Mouse (Mus musculus) E14TG2a.4 (cell line): ENCODE measurements around the gene Nfs1.

Source experiments
- H3K27me3 ChIP-seq: 2 replicates; pipeline ENCODE4 v1.6.1; 2014; ENCODE audit warnings: low read length, control low read depth; ENCODE audit not compliant: insufficient read depth
- H3K36me3 ChIP-seq: 2 replicates; pipeline ENCODE4 v1.6.1; 2014; ENCODE audit warnings: low read length, control low read depth; ENCODE audit not compliant: insufficient read depth
- H3K4me1 ChIP-seq: replicated peaks from 2 replicates; pipeline ENCODE4 v1.6.1; 2014; ENCODE audit warnings: low read depth, low read length, control low read depth
- H3K4me3 ChIP-seq: replicated peaks from 2 replicates; pipeline ENCODE4 v1.5.1; 2014; ENCODE audit warnings: mild to moderate bottlenecking, low read length
- H3K9me3 ChIP-seq: 2 replicates; pipeline ENCODE4 v1.6.1; 2014; ENCODE audit warnings: low read length, control low read depth
- CTCF ChIP-seq: conservative IDR thresholded peaks from 2 replicates; pipeline ENCODE4 v1.5.1; 2014; ENCODE audit warnings: low read length
- NANOG ChIP-seq: IDR thresholded peaks from 2 replicates; pipeline ENCODE4 v1.6.1; 2014; ENCODE audit warnings: borderline replicate concordance, low read length, mixed read lengths
- POU5F1 ChIP-seq: IDR thresholded peaks from 2 replicates; pipeline ENCODE4 v1.6.1; 2014; ENCODE audit warnings: low read length, borderline replicate concordance

Gene Nfs1

DNA sequence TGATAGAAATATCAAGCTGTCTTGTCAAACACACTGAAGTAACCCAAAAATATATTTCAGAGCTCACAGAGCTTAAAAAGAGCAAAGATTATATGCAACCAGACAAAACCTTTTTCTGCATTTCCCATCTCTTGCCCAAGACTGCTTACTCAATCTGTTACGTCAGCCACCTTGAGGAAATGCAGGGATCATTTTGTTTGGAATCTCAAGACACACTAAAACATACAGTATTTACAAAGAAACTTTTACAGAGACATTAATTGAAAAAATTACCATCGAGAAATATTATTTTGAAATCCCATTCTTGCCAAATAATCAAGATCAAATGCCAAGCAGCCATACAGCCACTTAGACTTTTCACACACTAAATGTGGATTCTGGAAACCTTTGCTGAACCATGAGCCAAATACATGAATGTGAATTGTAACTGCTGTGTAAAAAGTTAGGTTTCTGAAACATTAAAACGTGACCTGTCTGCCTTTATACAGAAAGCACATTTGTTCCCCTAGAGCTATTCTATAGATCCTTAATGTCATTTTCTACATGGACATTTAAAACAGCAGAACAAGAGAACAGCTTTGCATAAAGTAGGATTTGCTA lies 3.4 kb upstream of the Nfs1 start:
- no peaks in the 10 kb centered on the region for H3K27me3 ChIP-seq
- peaks cover 68% of the 10 kb centered on the region for H3K36me3 ChIP-seq
- no peaks in the 10 kb centered on the region for H3K9me3 ChIP-seq
- H3K4me1 ChIP-seq, result peaks cover 16% of the 10 kb centered on the region
- H3K4me3 ChIP-seq, result no peak overlapping the region
- TF ChIP-seq CTCF (no peak), NANOG (no peak), POU5F1 (no peak)

DNA sequence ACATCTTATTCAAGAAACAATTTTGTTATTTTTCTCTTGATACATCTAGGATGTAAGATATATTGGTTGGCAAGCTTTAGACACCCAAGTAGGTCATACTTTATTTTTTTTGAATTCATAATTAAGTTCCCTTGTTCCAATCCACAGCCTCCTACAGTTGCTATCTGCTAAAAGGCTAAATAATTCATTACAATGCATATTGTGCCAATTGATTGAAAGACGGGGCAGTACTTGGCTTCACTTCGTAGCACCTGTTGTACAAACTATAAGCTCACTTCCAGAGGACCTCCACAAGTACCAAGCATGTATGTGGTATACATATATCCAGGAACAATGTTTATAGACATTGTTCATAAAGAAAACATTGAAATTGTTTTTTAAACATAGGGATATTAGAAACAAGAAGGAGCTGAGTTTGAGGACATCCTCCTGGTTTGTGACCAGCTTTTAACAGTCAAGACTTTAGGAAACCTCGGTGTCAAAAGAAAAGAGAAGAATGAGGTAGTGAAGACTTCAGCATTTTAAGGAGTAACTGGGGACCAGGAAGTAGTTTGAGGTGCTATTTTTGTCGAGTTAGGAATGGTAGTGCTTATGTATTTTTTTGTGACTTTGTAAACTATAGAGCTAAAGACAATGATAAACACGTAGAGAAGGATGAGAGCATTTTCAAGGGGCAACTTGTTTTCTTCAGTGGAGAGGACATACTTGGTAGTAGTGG lies 2.4 kb upstream of the Nfs1 start:
- Histone ChIP-seq H3K4me1 (peaks cover 16% of the 10 kb centered on the region), H3K9me3 (no peaks in the 10 kb centered on the region), H3K36me3 (peaks cover 65% of the 10 kb centered on the region), H3K4me3 (no peak overlapping the region), H3K27me3 (no peaks in the 10 kb centered on the region)
- no peak for TF ChIP-seq CTCF
- no peak for TF ChIP-seq POU5F1
- no peak for TF ChIP-seq NANOG

DNA sequence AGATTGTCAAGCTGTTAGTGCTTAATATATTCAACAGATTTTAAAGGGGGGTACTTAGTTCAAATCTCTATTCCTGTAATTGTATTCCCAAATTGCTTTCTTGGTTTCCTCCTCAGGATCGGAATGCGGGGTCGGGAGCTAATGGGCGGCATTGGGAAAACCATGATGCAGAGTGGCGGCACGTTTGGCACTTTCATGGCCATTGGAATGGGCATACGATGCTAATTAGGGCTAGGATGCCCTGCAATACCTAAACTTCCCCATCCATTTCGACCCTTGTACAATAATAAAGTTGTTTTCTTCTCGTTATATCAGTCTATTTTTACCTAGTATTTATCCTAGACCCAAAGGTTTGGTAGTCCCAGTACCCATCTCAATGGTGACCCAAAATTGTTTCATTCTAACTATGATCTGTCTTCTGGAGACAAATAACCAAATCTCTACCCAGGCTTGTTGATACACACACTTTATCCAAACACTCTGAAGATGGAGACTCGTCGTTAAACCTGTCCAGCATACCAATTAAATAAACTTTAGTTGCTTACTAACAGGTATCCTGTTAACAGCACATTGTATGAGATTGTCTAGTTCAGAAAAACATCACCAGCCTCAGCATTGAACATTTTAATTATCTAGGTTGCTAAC lies 1.6 kb upstream of the Nfs1 start:
- peak overlapping the region; percentile 93; the same call in 1 of the 2 replicates for H3K4me3 ChIP-seq
- H3K36me3 ChIP-seq, result peaks cover 61% of the 10 kb centered on the region
- H3K27me3 ChIP-seq, result no peaks in the 10 kb centered on the region
- H3K4me1 ChIP-seq, result peaks cover 16% of the 10 kb centered on the region
- no peaks in the 10 kb centered on the region for H3K9me3 ChIP-seq
- no peak for TF ChIP-seq POU5F1
- no peak for TF ChIP-seq NANOG
- no peak for TF ChIP-seq CTCF

DNA sequence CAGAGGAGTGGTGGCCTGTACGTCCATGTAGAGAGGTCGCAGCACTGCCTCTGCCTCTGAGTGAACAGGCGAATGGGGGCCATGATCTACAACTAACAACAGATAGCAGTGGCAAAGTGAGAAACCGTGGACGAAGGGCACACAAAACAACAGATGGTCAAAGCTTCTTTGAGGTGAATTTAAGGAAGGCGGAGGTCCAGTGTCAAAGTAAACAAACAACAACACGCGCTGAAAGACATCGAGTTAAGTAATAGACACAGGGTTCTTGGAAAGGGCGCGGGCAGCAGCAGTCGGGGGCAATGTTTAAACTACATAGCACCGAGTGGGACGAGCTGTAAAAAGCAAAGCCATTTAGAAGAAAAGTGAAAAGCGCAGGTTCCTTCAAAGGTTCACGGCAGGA lies 619 bp downstream of the Nfs1 start:
- peak overlapping the region; percentile 93 for H3K4me3 ChIP-seq
- H3K27me3 ChIP-seq, result no peaks in the 10 kb centered on the region

DNA sequence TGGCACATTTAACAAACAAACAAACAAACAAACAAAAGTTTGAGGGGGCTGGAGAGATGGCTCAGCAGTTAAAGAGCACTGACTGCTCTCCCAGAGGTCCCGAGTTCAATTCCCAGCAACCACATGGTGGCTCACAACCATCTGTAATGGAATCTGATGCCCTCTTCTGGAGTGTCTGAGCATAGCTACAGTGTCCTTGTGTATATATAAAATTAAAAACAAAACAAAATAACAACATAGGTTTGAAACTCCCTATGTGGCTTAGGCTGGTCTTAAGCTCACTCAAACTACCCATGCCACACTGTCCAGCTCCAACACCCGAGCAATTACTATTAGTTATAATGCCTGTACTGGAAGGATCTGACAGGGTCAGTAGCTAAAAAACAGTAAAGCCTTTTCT lies 1.2 kb downstream of the Nfs1 start:
- TF ChIP-seq NANOG (no peak), POU5F1 (no peak), CTCF (peak; percentile 24; the same call in 1 of the 2 replicates)
- Histone ChIP-seq H3K27me3 (no peaks in the 10 kb centered on the region), H3K4me1 (peaks cover 16% of the 10 kb centered on the region), H3K9me3 (no peaks in the 10 kb centered on the region), H3K36me3 (peaks cover 55% of the 10 kb centered on the region), H3K4me3 (peak overlapping the region; percentile 93)

More for the DNA sequence above, 619 bp downstream of the Nfs1 start:
- Histone ChIP-seq H3K36me3 (peaks cover 61% of the 10 kb centered on the region), H3K9me3 (no peaks in the 10 kb centered on the region), H3K4me1 (peaks cover 16% of the 10 kb centered on the region)
- TF ChIP-seq NANOG (no peak), CTCF (no peak), POU5F1 (no peak)

DNA sequence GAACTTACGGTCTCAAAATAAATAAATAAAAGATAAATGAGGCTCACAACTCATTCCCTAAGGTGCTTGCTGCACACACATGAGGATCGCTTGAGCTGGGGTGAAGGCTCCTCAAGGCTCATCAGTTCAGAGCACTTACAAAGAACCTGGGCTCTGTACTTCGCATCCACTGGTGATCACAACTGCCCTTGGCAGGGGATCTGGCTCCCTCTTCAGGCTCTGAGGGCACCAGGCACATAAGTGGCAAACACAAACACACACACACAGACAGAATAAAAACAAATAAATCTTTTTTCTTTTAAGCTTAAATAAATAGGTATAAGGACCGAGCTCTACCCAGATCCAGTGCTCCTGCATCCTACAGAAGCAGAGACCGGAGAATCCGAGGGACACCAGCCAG lies 8.3 kb downstream of the Nfs1 start:
- TF ChIP-seq NANOG (no peak), CTCF (peak; percentile 17), POU5F1 (no peak)
- peaks cover 18% of the 10 kb centered on the region for H3K4me1 ChIP-seq
- peaks cover 56% of the 10 kb centered on the region for H3K36me3 ChIP-seq
- H3K4me3 ChIP-seq, result no peak overlapping the region
- H3K27me3 ChIP-seq, result no peaks in the 10 kb centered on the region
- H3K9me3 ChIP-seq, result no peaks in the 10 kb centered on the region

DNA sequence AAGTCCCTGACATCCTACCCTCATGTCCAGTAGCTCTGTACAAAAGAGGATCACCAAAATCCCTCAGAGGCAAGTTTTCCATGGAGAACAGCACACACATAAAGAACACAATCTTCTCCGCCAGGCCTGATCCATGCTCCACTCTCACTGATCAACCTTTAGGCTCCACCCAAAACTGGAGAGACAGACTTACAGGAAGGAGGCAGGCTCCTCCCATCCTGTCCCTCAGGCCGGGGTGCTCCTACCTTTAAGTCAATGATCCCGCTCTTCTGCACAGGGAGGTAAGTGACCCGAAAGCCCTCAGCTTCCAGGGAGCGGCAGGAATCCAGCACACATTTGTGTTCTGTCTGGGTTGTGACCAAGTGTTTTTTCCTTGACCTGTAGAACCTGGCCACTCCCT lies 9.8 kb downstream of the Nfs1 start:
- Histone ChIP-seq H3K4me1 (peaks cover 18% of the 10 kb centered on the region), H3K4me3 (no peak overlapping the region), H3K27me3 (no peaks in the 10 kb centered on the region), H3K36me3 (peaks cover 41% of the 10 kb centered on the region), H3K9me3 (no peaks in the 10 kb centered on the region)
- TF ChIP-seq CTCF (no peak), POU5F1 (no peak), NANOG (no peak)

DNA sequence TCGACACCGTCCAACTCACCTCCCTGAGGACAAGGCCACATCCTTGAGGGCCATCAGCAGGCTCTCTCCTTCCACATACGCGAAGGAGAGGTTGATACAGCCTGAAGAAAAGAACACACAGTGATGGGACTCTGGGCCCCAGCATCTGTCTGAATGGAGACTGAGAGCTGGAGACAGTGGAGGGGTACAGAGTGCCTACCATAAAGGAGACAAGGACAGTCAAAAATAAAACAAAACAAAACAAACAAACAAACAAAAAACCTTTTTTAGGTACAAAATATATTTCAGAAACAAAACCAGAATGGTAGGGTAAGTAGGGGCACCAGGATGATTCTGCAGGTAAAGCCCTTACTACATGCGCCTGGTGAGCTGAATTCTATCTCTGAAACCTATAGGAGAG lies 17.0 kb downstream of the Nfs1 start, which contains the start of gene Gm28036:
TSS of gene Gm28036 (minus strand) at position 101 of the 400 bp plus-strand sequence.
- H3K27me3 ChIP-seq, result no peaks in the 10 kb centered on the region
- H3K9me3 ChIP-seq, result no peaks in the 10 kb centered on the region
- peaks cover 59% of the 10 kb centered on the region for H3K36me3 ChIP-seq
- no peaks in the 10 kb centered on the region for H3K4me1 ChIP-seq
- TF ChIP-seq POU5F1 (no peak), NANOG (no peak), CTCF (no peak)
- H3K4me3 ChIP-seq, result no peak within 1 kb of the TSS

DNA sequence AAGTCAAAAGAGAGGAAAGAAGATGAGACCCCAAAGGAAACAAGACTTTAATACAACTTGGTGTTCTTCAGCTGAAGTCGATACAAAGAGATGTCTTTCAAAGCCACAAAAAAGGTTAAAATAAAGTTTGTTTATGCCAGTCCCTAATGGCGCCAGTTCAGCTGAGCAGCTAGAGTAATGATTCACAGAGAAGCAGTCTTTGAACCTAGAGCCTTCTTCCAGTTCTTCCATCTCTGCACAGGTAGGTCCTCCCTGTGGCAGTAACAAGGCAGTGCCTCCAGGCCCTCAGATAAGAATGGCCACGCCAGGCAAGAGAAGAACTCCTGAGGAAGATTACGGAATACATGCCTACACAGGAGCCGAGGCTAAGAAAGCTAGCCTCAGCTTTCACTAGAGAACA lies 20.3 kb downstream of the Nfs1 start:
- H3K4me3 ChIP-seq, result no peak overlapping the region
- H3K9me3 ChIP-seq, result no peaks in the 10 kb centered on the region
- H3K27me3 ChIP-seq, result no peaks in the 10 kb centered on the region
- TF ChIP-seq CTCF (no peak), POU5F1 (no peak), NANOG (no peak)
- no peaks in the 10 kb centered on the region for H3K4me1 ChIP-seq
- H3K36me3 ChIP-seq, result peaks cover 48% of the 10 kb centered on the region
